Mouse (Mus musculus): ENCODE measurements around the gene Mamdc2. TPM values are rescaled to one million over a fixed set of nuclear protein-coding genes. Genes with fewer than 3 reads are reported as not detected.

Gene Mamdc2
- polyA plus RNA-seq, 1 experiment: not detected

DNA sequence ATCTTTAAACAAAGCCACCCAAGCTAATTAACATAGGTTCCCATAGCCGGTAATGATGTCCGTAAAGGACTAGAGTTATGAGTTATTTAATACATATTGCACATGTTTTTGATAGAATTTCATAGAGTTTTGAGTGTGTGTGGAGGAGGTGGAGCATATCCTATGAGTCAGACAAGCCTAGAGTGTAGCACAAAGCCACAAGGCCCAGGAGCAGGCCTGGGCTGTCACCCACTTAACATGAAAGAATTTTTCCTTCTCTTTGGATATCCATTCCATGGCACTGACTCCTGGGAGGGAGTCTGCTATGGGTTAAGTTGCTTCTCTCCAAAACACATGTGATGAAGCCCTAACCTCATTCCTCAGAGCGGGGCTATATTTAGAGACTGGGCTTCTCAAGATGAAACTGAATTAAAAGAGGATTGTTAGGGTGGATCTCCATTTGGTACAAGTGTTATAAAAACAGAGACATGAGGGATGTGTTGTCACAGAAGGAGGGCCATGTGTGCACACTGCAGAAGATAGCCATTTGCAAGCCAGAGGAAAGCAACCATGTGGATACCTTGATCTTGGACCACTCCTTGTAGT, 121.1 kb downstream of the Mamdc2 start:
- H3K27ac ChIP-seq (ENCODE audit: insufficient read depth, low read depth, low read length): no peak overlapping the region
- no peaks in the 10 kb centered on the region for H3K4me1 ChIP-seq (ENCODE audit: control insufficient read depth, insufficient read depth, low read length)
- 95% methylated on average over 3 of the region's 3 CpGs for WGBS
- TF ChIP-seq CTCF (IDR thresholded peaks at IDR 0.05; ENCODE audit: insufficient read depth, low read depth, low read length): no peak
- no peak for TF ChIP-seq POLR2A (IDR thresholded peaks at IDR 0.05; ENCODE audit: insufficient read depth, low read depth, low read length)
- no peak overlapping the region for H3K4me3 ChIP-seq (ENCODE audit: insufficient read depth, low read depth, low read length)

DNA sequence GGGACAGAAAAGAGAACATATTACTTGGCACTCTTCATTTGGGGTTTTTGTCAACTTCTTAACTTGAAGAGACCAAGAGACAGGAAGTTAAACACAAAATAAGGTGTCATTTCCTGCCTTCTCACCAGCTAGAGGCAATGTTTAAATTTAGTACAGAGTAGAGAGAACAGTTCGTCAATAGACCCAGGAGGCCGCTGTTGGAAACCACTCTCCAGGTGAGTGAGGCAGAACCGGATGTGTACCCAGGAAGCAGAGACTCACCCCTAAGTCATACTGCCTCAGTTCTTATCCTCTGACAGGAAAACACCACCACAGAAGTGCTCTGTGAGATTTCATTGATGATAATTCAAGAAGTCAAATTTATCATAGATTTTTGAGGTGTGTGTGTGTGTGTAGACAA, 125.1 kb downstream of the Mamdc2 start:
- 73% methylated on average over 3 of the region's 3 CpGs for WGBS
- TF ChIP-seq POLR2A (IDR thresholded peaks at IDR 0.05; ENCODE audit: insufficient read depth, low read depth, low read length) (no peak), CTCF (IDR thresholded peaks at IDR 0.05; ENCODE audit: insufficient read depth, low read depth, low read length) (no peak)
- Histone ChIP-seq H3K4me3 (ENCODE audit: insufficient read depth, low read depth, low read length) (no peak overlapping the region), H3K27ac (ENCODE audit: insufficient read depth, low read depth, low read length) (no peak overlapping the region), H3K4me1 (ENCODE audit: control insufficient read depth, insufficient read depth, low read length) (no peaks in the 10 kb centered on the region)

DNA sequence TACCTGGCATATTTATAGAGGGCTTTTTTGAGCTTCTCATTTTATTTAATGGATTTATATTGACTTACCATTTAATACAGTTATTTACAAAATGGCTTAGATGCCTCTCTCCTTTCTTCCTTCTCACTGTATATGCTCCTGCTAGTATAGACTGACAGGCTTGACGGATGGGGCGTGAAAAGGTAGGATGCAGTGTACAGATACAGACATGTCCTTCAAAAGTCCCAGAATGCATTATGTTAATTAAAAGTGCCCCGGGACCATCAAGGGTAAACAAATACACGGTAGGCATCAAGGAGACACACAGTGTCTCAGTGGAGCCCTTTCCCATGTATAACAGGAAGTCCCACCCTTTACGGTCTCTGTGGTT, 130.3 kb downstream of the Mamdc2 start:
- WGBS: 87% methylated on average over 5 of the region's 5 CpGs
- TF ChIP-seq POLR2A (IDR thresholded peaks at IDR 0.05; ENCODE audit: insufficient read depth, low read depth, low read length): no peak
- no peak for TF ChIP-seq CTCF (IDR thresholded peaks at IDR 0.05; ENCODE audit: insufficient read depth, low read depth, low read length)
- Histone ChIP-seq H3K4me1 (ENCODE audit: control insufficient read depth, insufficient read depth, low read length) (no peaks in the 10 kb centered on the region), H3K4me3 (ENCODE audit: insufficient read depth, low read depth, low read length) (no peak overlapping the region), H3K27ac (ENCODE audit: insufficient read depth, low read depth, low read length) (no peak overlapping the region)

DNA sequence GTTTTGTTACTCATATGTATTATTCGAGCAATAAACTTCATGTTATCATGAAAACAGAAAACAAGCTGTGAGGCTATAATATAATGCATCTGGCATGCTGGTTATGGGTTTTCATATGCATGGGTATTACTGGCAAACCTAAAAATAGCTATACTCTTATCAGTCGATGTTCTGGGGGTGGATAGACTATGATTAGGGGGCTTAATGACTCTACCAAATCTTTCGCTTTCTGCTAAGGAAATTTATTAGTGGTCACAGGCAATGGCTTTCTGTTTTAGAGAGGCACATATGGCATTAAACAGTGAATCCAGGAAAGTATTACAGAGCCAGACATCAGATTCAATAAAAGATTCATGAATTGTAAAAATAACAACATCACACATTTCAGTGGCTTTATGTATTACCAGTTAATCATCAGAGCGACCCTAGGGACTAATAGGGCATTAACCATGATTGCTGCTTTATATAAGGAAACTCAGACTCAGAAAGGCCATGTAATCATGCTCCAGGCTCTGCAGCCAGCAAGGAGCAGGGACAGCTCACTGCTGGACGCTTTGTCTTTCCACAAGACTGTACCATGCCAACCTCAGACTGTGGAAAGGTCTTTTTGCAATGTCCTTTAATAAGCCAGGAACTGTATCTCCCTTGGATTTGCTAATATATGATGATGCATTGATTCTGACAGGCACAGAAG, 130.8 kb downstream of the Mamdc2 start:
- Histone ChIP-seq H3K4me1 (ENCODE audit: control insufficient read depth, insufficient read depth, low read length) (no peaks in the 10 kb centered on the region), H3K4me3 (ENCODE audit: insufficient read depth, low read depth, low read length) (no peak overlapping the region), H3K27ac (ENCODE audit: insufficient read depth, low read depth, low read length) (no peak overlapping the region)
- WGBS: 64% methylated on average over 5 of the region's 5 CpGs
- TF ChIP-seq CTCF (IDR thresholded peaks at IDR 0.05; ENCODE audit: insufficient read depth, low read depth, low read length): no peak
- TF ChIP-seq POLR2A (IDR thresholded peaks at IDR 0.05; ENCODE audit: insufficient read depth, low read depth, low read length): no peak

DNA sequence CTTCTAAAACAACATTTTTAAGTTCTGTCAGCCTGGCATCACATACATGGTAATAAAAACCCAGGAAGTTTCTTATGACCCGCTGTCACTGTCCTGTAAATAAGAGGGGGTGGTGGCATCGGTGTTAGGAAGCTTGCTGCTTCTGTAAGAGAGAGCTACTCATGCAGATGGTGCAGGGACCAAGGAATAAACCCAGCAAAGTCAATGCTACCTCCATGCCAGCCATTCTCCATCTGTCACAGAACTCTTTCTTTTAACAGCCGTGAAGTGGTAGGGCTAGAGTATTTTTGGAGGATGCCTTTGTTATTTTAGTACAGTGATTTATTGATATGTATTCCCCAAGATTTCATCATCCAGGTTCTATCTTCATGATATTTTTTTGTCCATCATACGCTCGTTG, 131.4 kb downstream of the Mamdc2 start:
- no peak overlapping the region for H3K4me3 ChIP-seq (ENCODE audit: insufficient read depth, low read depth, low read length)
- H3K4me1 ChIP-seq (ENCODE audit: control insufficient read depth, insufficient read depth, low read length): no peaks in the 10 kb centered on the region
- H3K27ac ChIP-seq (ENCODE audit: insufficient read depth, low read depth, low read length): no peak overlapping the region
- TF ChIP-seq CTCF (IDR thresholded peaks at IDR 0.05; ENCODE audit: insufficient read depth, low read depth, low read length) (no peak), POLR2A (IDR thresholded peaks at IDR 0.05; ENCODE audit: insufficient read depth, low read depth, low read length) (no peak)
- 86% methylated on average over 5 of the region's 5 CpGs for WGBS

DNA sequence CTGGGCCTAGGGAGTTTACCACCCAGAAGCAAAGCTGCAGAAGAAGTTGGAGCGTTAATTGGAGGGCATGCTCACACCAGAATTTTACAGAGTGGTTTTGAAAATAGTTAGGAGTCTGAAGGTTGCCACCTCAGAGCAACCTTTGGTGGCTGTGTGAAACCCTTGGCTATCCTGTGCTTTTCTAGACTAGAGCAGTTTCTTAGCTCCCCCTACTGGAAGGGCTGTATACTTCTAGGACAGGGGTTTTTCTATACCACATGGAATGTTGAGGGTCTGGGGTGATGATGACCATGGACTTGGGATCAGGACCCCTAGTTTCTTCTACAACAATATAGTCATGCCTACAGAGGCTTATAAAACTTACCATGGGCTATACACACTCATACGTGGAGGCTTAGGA, 138.3 kb downstream of the Mamdc2 start:
- 82% methylated on average over 2 of the region's 2 CpGs for WGBS

DNA sequence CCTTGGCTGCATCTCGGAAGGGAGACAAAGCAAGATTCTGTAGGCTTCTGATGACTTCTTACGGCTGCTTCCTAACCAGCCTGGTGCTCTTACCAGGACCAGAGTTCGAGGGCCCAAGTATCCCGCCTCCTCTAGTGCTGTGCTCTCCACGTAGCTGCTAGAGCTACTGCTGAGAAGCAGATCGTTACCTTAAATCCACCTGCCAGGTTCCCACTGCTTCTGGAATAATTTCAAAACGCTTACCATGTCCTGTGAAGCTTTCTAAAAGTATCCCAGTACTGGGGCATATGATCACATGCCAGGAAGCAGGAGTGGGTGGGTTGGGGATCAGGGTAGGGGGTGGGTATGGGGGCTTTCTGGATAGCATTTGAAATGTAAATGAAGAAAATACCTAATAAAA, 141.6 kb downstream of the Mamdc2 start:
- H3K4me3 ChIP-seq (ENCODE audit: insufficient read depth, low read depth, low read length): no peak overlapping the region
- no peaks in the 10 kb centered on the region for H3K4me1 ChIP-seq (ENCODE audit: control insufficient read depth, insufficient read depth, low read length)
- H3K27ac ChIP-seq (ENCODE audit: insufficient read depth, low read depth, low read length): no peak overlapping the region
- WGBS: 88% methylated on average over 7 of the region's 7 CpGs
- TF ChIP-seq POLR2A (IDR thresholded peaks at IDR 0.05; ENCODE audit: insufficient read depth, low read depth, low read length) (no peak), CTCF (IDR thresholded peaks at IDR 0.05; ENCODE audit: insufficient read depth, low read depth, low read length) (no peak)

More for the DNA sequence above, 138.3 kb downstream of the Mamdc2 start:
- H3K4me1 ChIP-seq (ENCODE audit: control insufficient read depth, insufficient read depth, low read length): no peaks in the 10 kb centered on the region
- no peak overlapping the region for H3K27ac ChIP-seq (ENCODE audit: insufficient read depth, low read depth, low read length)
- no peak overlapping the region for H3K4me3 ChIP-seq (ENCODE audit: insufficient read depth, low read depth, low read length)
- TF ChIP-seq CTCF (IDR thresholded peaks at IDR 0.05; ENCODE audit: insufficient read depth, low read depth, low read length): no peak

DNA sequence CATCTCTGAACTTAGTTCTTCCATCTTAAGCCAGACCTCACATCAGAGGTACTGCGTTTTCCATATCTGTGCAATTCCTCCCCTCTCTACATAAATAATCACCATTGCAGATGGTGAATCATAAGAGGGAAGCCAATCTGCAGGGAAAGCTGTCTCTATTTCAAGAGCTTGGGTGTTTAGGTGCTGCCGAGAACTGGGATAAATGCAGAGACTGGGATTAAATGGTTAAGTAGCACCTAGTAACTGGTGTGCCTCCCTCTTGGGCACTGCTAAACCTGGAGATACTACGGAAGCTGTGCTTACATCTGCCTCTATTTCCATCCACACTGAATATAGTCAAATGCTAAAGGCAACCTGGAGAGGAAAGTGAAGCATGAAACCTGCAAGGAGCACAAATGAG, 148.3 kb downstream of the Mamdc2 start:
- Histone ChIP-seq H3K27ac (ENCODE audit: insufficient read depth, low read depth, low read length) (no peak overlapping the region), H3K4me1 (ENCODE audit: control insufficient read depth, insufficient read depth, low read length) (no peaks in the 10 kb centered on the region)

DNA sequence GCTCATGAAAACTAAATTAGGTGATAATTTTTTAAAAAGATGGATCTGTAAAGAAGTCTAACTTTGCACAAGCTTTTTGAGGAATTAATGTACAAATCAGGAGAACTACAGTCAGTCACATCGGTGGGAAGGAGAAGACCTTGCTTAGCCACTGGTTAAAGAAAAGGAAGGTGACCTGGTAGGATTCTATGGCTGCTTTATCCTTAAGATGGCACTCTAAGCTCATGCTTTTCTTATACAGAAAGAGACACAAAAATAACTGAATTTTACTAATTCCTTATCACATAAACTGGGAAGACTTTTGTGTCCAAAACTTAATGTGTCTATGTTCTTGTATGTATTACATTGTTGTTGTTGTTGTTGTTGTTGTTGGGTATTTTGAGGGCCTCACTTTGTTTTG, 149.3 kb downstream of the Mamdc2 start:
- TF ChIP-seq CTCF (IDR thresholded peaks at IDR 0.05; ENCODE audit: insufficient read depth, low read depth, low read length) (no peak), POLR2A (IDR thresholded peaks at IDR 0.05; ENCODE audit: insufficient read depth, low read depth, low read length) (no peak)
- 90% methylated on average over 1 of the region's 1 CpGs for WGBS
- no peak overlapping the region for H3K27ac ChIP-seq (ENCODE audit: insufficient read depth, low read depth, low read length)
- H3K4me1 ChIP-seq (ENCODE audit: control insufficient read depth, insufficient read depth, low read length): no peaks in the 10 kb centered on the region
- no peak overlapping the region for H3K4me3 ChIP-seq (ENCODE audit: insufficient read depth, low read depth, low read length)

More for the DNA sequence above, 148.3 kb downstream of the Mamdc2 start:
- no peak for TF ChIP-seq POLR2A (IDR thresholded peaks at IDR 0.05; ENCODE audit: insufficient read depth, low read depth, low read length)
- TF ChIP-seq CTCF (IDR thresholded peaks at IDR 0.05; ENCODE audit: insufficient read depth, low read depth, low read length): no peak
- WGBS: 78% methylated on average over 3 of the region's 3 CpGs
- H3K4me3 ChIP-seq (ENCODE audit: insufficient read depth, low read depth, low read length): no peak overlapping the region

All from olfactory bulb, adult 2 months (tissue).